Mouse (Mus musculus): ENCODE measurements around the gene Prim2.

Gene Prim2

DNA sequence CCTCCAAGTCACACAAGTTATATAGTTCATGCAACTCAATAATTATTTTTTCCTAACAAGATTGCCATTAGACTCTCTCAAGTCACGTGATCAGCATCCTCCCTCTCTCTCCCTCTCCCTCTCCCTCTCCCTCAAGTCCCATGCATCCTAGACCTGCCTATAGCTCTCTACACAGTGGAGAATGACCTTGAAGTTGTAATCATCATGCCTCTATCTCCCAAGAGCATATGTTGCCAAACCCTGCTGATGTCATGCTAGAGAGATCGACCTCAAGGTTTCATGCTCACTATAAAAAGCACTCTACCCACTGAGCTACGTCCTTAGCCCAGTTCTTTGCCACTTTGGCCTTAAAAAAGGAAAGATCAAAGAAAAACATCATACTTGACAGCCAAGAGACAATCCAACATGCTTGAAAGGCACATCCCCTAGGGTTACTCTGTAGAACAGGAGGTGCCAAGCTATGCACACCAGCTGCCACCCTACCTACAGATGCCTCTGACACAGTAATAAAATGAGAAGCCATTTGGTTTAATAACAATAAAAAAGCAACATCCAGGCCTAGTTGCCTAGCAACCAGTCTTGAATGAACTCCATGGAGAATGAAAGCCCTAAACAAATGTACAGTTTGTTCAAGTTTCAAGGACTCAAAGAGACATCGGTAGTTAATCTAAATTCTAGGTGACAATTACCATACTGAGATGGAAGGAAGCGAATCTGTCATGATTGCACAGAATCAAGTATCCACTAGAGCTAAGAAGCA, 138.3 kb downstream of the Prim2 start:
- no peak for DNase-seq (ENCODE audit: low read depth, low spot score)
- Histone ChIP-seq H3K36me3 (ENCODE audit: control insufficient read depth, insufficient read depth, low read length, poor library complexity, severe bottlenecking) (no peaks in the 10 kb centered on the region), H3K27me3 (ENCODE audit: control insufficient read depth, insufficient read depth, low read length, poor library complexity, severe bottlenecking) (no peaks in the 10 kb centered on the region)

DNA sequence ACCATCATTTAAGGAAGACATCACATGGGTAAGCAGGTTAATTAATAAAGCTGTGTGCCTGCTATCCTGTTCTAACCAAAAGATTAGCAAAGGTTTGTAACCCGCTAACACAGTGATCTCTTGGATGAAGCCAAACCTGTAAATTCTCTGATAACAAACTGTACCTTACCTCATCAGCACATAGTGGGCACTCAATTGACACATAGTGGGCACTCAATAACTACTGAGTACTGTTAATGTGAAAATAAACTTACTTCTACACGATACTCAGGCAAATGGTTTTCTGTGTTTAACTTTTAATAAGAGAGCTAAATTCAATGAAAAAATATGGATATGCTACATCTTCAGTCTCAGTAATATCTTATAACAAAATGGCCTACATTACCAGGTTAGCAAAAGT, 139.1 kb downstream of the Prim2 start:
- Histone ChIP-seq H3K36me3 (ENCODE audit: control insufficient read depth, insufficient read depth, low read length, poor library complexity, severe bottlenecking) (no peaks in the 10 kb centered on the region), H3K27me3 (ENCODE audit: control insufficient read depth, insufficient read depth, low read length, poor library complexity, severe bottlenecking) (no peaks in the 10 kb centered on the region)
- DNase-seq (ENCODE audit: low read depth, low spot score), result no peak

DNA sequence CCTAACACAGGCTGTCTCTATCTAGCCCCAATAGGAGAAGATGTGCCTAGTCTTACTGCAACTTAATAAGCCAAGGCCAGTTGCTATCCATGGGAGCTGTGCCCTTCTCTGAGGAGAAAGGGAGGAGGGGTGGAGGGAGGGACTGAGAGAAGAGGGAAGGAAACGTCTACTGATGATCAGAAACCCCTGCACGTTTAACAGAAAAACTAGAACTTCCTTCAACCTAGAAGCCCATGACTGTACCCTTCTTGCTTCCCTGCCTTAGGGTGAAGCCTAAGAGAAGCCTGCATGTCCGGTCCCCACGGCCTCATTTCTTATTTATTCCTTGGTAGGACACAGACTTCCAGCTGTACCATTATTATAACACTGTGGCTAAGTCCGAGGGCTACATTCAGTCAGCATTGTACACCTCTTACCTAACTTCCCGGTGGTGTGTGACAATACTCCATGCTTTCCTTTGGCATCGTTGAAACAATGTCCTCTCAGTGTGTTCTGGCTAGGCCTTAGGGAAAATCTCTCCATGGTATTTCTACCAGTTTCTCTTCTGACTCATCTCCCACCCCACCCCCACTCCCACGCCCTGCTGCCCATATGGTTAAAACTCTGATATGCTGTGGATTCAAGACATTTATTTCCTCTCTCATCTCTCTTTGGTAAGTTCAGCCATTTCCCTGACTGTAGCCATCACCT, 139.9 kb downstream of the Prim2 start:
- H3K36me3 ChIP-seq (ENCODE audit: control insufficient read depth, insufficient read depth, low read length, poor library complexity, severe bottlenecking), result no peaks in the 10 kb centered on the region
- no peaks in the 10 kb centered on the region for H3K27me3 ChIP-seq (ENCODE audit: control insufficient read depth, insufficient read depth, low read length, poor library complexity, severe bottlenecking)
- DNase-seq (ENCODE audit: low read depth, low spot score), result no peak

DNA sequence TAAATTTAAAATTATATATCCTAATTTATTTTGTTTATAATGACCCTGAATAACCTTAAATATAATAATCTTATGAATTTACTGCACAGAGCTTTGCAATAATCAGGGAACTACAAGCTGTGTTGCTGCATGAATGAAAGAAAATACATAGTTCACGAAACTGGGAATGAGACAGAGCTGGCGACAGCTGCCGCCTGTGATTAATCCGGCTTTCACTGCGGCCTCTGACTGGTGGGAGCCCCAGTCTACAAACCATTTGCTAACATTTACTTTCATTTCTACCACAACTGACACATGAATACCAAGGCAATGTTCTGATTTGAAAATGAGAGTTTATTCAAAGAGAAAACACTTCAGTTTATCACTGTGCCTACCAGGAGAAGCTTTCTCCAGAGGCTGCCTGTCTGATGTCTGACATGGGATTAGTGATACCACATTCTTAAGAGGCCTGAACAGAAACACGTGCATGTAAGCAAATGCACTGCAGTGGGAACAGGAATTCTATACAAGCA, 142.2 kb downstream of the Prim2 start:
- no peak for DNase-seq (ENCODE audit: low read depth, low spot score)
- no peaks in the 10 kb centered on the region for H3K36me3 ChIP-seq (ENCODE audit: control insufficient read depth, insufficient read depth, low read length, poor library complexity, severe bottlenecking)

DNA sequence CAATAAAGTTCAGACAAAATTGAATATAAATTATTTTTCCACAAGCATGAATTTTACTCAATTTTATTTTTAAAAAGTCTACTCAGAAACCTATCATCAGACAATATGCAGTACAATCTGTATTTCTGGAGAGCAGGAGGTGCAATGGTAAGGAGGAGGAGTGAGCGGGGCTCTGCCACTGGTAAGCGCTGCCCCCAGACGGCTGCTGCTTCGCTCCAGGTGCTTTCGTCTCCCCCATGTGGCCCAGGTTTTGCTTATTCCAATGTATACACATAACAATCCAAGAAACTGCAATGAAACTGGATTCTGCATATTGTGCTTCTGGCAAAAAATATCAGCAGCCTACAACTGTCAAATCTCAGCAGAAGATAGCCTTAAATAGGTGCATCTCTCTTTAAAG, 146.4 kb downstream of the Prim2 start:
- DNase-seq (ENCODE audit: low read depth, low spot score), result no peak
- H3K36me3 ChIP-seq (ENCODE audit: control insufficient read depth, insufficient read depth, low read length, poor library complexity, severe bottlenecking), result no peaks in the 10 kb centered on the region
- no peaks in the 10 kb centered on the region for H3K27me3 ChIP-seq (ENCODE audit: control insufficient read depth, insufficient read depth, low read length, poor library complexity, severe bottlenecking)

More for the DNA sequence above, 142.2 kb downstream of the Prim2 start:
- no peaks in the 10 kb centered on the region for H3K27me3 ChIP-seq (ENCODE audit: control insufficient read depth, insufficient read depth, low read length, poor library complexity, severe bottlenecking)

DNA sequence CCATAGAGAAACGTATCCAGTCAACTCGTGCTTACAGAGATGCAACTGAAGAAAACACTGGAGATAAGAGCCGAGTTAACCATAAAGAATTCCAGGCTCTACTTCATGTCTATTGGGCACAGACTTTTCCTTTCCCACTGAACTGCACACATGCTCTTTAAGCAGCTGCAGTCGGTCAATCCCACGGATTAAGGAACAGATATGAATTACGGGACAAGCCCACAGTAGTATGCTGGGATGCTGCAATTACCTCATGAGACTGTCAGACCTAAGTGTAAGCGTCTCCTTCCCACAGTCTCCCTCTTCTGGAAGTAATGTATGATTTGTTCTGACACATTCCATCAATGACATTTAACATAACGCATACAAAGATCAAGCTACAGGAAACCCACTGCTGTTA, 154.5 kb downstream of the Prim2 start:
- no peak for DNase-seq (ENCODE audit: low read depth, low spot score)
- Histone ChIP-seq H3K36me3 (ENCODE audit: control insufficient read depth, insufficient read depth, low read length, poor library complexity, severe bottlenecking) (0 out of 2 replicates have a peak, but pooled peaks cover 1% of the 10 kb centered on the region), H3K27me3 (ENCODE audit: control insufficient read depth, insufficient read depth, low read length, poor library complexity, severe bottlenecking) (no peaks in the 10 kb centered on the region)

DNA sequence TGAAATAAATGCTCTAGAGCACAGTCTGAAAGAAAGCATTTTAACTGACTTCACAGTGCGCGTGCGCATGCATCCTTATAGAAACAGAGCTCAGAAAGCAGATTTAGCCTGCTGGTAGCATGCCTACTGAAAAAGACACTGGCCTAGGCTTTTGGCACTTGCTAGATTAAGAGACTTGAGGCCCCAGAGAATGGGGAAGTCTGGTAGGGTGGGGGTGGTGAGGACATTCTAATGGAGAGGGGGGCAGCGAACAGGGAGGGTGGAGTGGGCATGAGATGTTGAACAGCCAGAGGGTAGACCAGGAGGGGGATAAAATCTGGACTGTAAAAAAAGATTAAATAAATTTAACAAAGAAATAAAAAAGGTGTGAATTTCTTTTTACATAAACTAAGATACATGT, 158.3 kb downstream of the Prim2 start:
- H3K27me3 ChIP-seq (ENCODE audit: control insufficient read depth, insufficient read depth, low read length, poor library complexity, severe bottlenecking), result no peaks in the 10 kb centered on the region
- H3K36me3 ChIP-seq (ENCODE audit: control insufficient read depth, insufficient read depth, low read length, poor library complexity, severe bottlenecking), result 0 out of 2 replicates have a peak, but pooled peaks cover 1% of the 10 kb centered on the region
- DNase-seq (ENCODE audit: low read depth, low spot score), result no peak

DNA sequence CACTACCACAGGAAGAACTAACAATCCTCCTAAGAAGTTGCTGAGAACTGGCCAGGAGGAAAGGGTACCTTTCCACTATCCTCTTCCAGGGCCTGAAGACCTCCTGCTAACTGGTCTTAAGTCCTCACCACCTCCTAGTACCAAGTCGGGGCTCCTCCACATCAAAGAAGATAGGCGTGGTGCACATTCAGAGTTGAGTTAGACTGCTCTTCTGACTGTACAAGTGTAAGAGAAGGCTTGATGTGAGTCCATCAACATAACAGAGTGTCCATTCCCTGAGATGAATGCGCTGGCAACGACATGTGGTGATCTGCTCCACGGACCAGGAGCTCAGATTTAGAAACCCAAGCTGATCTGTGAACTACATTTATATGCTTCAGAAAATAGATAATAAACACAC, 165.2 kb downstream of the Prim2 start:
- Histone ChIP-seq H3K36me3 (ENCODE audit: control insufficient read depth, insufficient read depth, low read length, poor library complexity, severe bottlenecking) (no peaks in the 10 kb centered on the region), H3K27me3 (ENCODE audit: control insufficient read depth, insufficient read depth, low read length, poor library complexity, severe bottlenecking) (no peaks in the 10 kb centered on the region)
- no peak for DNase-seq (ENCODE audit: low read depth, low spot score)

DNA sequence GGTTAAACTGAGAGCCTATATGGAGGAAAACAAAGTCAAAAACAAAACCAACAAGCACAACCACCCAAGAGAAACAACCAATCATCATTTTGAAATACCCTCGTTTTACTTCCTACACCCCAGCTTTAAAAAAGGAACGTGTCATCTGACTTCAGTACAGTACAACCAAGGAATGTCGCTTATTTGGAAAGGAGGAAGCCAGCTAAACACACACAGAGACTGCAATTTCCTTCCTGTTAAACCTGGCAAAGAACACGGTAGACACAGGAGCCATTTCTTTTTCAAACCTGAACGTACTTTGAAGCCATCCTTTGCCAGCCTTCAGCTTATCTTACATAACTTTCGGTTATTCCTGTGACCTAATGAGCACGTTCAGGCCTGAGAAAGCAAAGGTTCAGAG, 166.7 kb downstream of the Prim2 start:
- no peak for DNase-seq (ENCODE audit: low read depth, low spot score)
- H3K27me3 ChIP-seq (ENCODE audit: control insufficient read depth, insufficient read depth, low read length, poor library complexity, severe bottlenecking), result no peaks in the 10 kb centered on the region
- no peaks in the 10 kb centered on the region for H3K36me3 ChIP-seq (ENCODE audit: control insufficient read depth, insufficient read depth, low read length, poor library complexity, severe bottlenecking)

DNA sequence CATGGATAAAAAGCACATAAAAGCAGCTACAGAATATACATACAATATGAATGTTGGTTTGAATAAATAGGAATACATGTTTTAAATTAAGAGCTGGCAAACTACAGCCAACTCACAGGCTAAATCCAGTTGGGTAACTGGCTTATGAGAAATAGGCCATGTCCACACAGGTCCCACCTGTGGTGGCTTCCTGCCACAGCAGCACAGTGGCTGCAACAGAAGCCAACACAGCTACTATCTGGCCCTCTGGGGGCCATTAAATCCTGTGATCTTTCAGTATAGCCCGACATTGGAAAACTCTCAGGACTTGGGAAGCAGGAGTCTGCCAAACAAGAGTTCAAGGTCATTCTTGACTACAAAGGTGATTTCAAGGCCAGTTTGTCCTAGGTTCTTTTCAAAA, 167.3 kb downstream of the Prim2 start:
- no peaks in the 10 kb centered on the region for H3K36me3 ChIP-seq (ENCODE audit: control insufficient read depth, insufficient read depth, low read length, poor library complexity, severe bottlenecking)
- H3K27me3 ChIP-seq (ENCODE audit: control insufficient read depth, insufficient read depth, low read length, poor library complexity, severe bottlenecking), result no peaks in the 10 kb centered on the region
- DNase-seq (ENCODE audit: low read depth, low spot score), result no peak

DNA sequence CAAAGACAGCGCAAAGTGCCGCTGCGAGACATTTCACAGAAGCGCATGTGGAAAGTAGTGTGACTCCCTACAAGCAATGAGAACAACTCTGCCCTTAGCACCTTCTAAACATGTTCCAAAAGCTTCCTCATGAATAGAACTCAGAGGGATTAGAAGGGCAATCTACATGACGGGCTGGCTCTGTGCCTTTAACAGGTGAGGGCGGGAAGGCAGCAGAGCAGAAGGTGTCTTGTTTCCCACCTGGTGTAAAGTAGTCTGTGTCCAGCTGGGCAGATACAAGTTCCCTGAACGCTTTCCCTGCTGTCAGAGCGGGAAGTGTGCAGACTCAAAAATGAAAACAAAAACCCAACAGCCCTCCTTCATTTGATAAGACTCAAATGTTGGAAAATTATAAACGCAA, 169.5 kb downstream of the Prim2 start:
- DNase-seq (ENCODE audit: low read depth, low spot score), result no peak
- no peaks in the 10 kb centered on the region for H3K27me3 ChIP-seq (ENCODE audit: control insufficient read depth, insufficient read depth, low read length, poor library complexity, severe bottlenecking)
- no peaks in the 10 kb centered on the region for H3K36me3 ChIP-seq (ENCODE audit: control insufficient read depth, insufficient read depth, low read length, poor library complexity, severe bottlenecking)

DNA sequence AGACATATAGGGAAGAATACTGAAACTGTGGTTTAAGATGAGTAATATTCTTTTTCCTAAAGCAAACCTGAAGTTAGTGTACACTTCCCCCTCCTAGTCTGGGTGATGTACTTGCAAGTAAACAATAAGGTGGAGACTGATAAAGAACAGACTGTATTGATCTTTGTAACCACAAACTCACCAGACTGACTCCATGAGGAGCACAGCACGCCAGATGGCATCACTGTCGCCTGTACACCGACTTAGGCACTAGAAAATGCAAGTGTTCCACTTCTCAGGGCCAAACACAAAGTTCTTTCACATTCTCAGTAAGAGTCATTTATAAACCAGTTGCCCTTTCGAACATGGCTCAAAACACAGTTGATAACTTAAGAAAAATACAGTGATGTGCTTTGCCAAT, 170.0 kb downstream of the Prim2 start:
- no peak for DNase-seq (ENCODE audit: low read depth, low spot score)
- Histone ChIP-seq H3K27me3 (ENCODE audit: control insufficient read depth, insufficient read depth, low read length, poor library complexity, severe bottlenecking) (no peaks in the 10 kb centered on the region), H3K36me3 (ENCODE audit: control insufficient read depth, insufficient read depth, low read length, poor library complexity, severe bottlenecking) (no peaks in the 10 kb centered on the region)

DNA sequence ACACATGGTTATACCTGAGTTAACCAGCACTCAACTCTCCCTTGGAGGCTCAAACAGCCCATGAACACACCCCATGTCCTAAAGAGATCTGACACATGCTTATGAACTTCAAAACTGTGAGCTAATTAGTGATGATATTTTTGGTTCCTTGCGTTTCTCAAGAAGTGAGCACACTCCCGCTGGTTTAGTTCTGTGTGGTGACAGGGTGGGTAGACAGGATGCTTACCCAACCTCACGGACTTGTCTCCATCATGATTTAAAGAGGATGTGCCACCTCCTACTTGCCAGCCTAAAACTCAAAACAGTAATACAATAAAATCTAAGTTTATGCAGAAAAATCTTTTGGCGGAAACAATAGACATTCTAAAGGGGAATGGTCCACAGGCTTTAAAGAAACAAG, 173.5 kb downstream of the Prim2 start:
- Histone ChIP-seq H3K36me3 (ENCODE audit: control insufficient read depth, insufficient read depth, low read length, poor library complexity, severe bottlenecking) (no peaks in the 10 kb centered on the region), H3K27me3 (ENCODE audit: control insufficient read depth, insufficient read depth, low read length, poor library complexity, severe bottlenecking) (no peaks in the 10 kb centered on the region)
- no peak for DNase-seq (ENCODE audit: low read depth, low spot score)

DNA sequence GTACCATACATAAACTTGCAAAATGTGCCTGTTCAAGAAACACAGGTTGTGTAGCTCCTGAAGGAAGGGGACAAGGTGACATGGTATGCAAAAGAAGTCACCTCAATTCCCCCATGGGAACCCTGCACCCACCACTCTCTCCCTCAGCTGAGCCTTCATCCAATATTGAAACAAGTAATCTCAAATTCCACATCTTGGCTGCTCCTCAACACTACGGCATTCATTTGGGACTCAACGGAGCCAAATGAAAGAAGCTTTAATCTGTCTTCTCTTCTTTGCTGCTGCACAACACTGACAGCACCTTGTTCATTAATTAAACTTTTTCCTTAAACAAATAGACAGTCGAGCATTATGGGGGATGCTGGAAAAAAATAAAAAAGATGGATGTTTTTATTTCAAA, 174.0 kb downstream of the Prim2 start:
- no peak for DNase-seq (ENCODE audit: low read depth, low spot score)

DNA sequence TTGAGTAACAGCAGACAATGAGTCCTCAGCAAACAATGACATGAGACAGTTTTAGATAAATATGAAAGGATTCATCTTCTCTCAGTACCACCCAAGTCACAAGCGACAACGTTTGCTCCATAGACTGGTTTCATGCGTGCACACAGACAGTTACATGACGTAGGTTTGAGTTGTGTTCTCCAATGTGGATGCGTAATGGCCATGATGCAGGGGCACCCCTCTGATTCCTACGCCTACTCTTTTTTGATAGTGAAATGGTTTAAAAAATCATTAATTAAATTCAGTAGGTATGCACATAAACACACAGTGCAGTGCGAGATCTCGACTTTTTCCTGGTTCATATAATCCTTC, 174.4 kb downstream of the Prim2 start:
- no peaks in the 10 kb centered on the region for H3K36me3 ChIP-seq (ENCODE audit: control insufficient read depth, insufficient read depth, low read length, poor library complexity, severe bottlenecking)
- H3K27me3 ChIP-seq (ENCODE audit: control insufficient read depth, insufficient read depth, low read length, poor library complexity, severe bottlenecking), result no peaks in the 10 kb centered on the region
- no peak for DNase-seq (ENCODE audit: low read depth, low spot score)

More for the DNA sequence above, 174.0 kb downstream of the Prim2 start:
- Histone ChIP-seq H3K36me3 (ENCODE audit: control insufficient read depth, insufficient read depth, low read length, poor library complexity, severe bottlenecking) (no peaks in the 10 kb centered on the region), H3K27me3 (ENCODE audit: control insufficient read depth, insufficient read depth, low read length, poor library complexity, severe bottlenecking) (no peaks in the 10 kb centered on the region)
